Mouse (Mus musculus) CH12.LX (cell line): Measurements from ENCODE around the gene 2300009A05Rik. TPM values are rescaled to one million over a fixed set of nuclear protein-coding genes. Genes with fewer than 3 reads are reported as not detected.

ENCODE experiments used
- DNase-seq: peaks from one replicate; pipeline ENCODE4 v3.0.0-alpha.2; 2013; ENCODE audit errors: extremely low read depth
- H3K27ac ChIP-seq: 2 replicates; pipeline ENCODE4 v1.5.1; 2012; ENCODE audit warnings: low read depth, mild to moderate bottlenecking, control low read depth, moderate library complexity; ENCODE audit not compliant: insufficient read depth
- H3K27me3 ChIP-seq: replicated peaks from 2 replicates; pipeline ENCODE3; 2012; ENCODE audit warnings: inconsistent platforms
- H3K36me3 ChIP-seq, 2 experiments: replicated peaks in 1 of 2; 2 replicates each; pipeline versions ENCODE3 to v1.6.1; 2012; ENCODE audit warnings: inconsistent platforms in 1 of 2, low read length in 1 of 2, mild to moderate bottlenecking in 1 of 2, mixed read lengths in 1 of 2, moderate library complexity in 1 of 2; ENCODE audit not compliant: control insufficient read depth in 1 of 2, insufficient read depth in 1 of 2
- H3K4me1 ChIP-seq, 2 experiments: 2 replicates each; pipeline ENCODE4 v1.6.1; 2012; ENCODE audit warnings: inconsistent platforms in 1 of 2, moderate library complexity in 1 of 2; ENCODE audit not compliant: insufficient read depth in 2 of 2, control insufficient read depth in 1 of 2
- H3K4me2 ChIP-seq: 2 replicates; pipeline ENCODE4 v1.6.1; 2012; ENCODE audit warnings: low read depth, mild to moderate bottlenecking, control low read depth; ENCODE audit not compliant: poor library complexity, insufficient read depth, severe bottlenecking
- H3K4me3 ChIP-seq, 3 experiments: fragments of 150-350 bp in 1 of 3; sonication (generic) in 1 of 3; replicated peaks in 1 of 3; 2 replicates each; pipeline versions ENCODE3 to v1.5.1; 2011 to 2012; ENCODE audit warnings: low read depth in 2 of 3, low read length in 2 of 3, mild to moderate bottlenecking in 2 of 3, moderate library complexity in 2 of 3, control low read depth in 1 of 3, improper control_type of control experiment in 1 of 3, inconsistent platforms in 1 of 3, mixed read lengths in 1 of 3; ENCODE audit not compliant: poor library complexity in 1 of 3
- H3K79me2 ChIP-seq: replicated peaks from 2 replicates; pipeline ENCODE4 v1.6.1; 2012; ENCODE audit warnings: mild to moderate bottlenecking, moderate library complexity; ENCODE audit not compliant: control insufficient read depth, poor library complexity, insufficient read depth, severe bottlenecking; ENCODE audit errors: extremely low read depth
- H3K9ac ChIP-seq: 2 replicates; pipeline ENCODE4 v1.6.1; 2012; ENCODE audit warnings: low read depth, mild to moderate bottlenecking, control low read depth, moderate library complexity; ENCODE audit not compliant: insufficient read depth
- H3K9me3 ChIP-seq: replicated peaks from 2 replicates; pipeline ENCODE3; 2012; ENCODE audit warnings: low read length, inconsistent platforms, mixed read lengths
- BHLHE40 ChIP-seq: IDR thresholded peaks from 2 replicates; pipeline ENCODE4 v1.6.1; 2011; ENCODE audit warnings: mild to moderate bottlenecking, low read depth, low read length, improper control_type of control experiment
- CHD1 ChIP-seq: IDR thresholded peaks from 2 replicates; pipeline ENCODE4 v1.6.1; 2012; ENCODE audit warnings: low read depth, low read length, improper control_type of control experiment, inconsistent platforms
- CHD2 ChIP-seq: IDR thresholded peaks from 2 replicates; pipeline ENCODE4 v1.6.1; 2011; ENCODE audit warnings: low read length, improper control_type of control experiment
- E2F4 ChIP-seq: IDR thresholded peaks from 2 replicates; pipeline ENCODE4 v1.6.1; 2011; ENCODE audit warnings: low read depth, low read length, improper control_type of control experiment; ENCODE audit not compliant: insufficient replicate concordance
- ELF1 ChIP-seq: IDR thresholded peaks from 2 replicates; pipeline ENCODE4 v1.6.1; 2014; ENCODE audit warnings: low read depth, mild to moderate bottlenecking, inconsistent platforms, low read length, improper control_type of control experiment
- EP300 ChIP-seq: IDR thresholded peaks from 2 replicates; pipeline ENCODE4 v1.6.1; 2011; ENCODE audit warnings: low read length, improper control_type of control experiment
- GABPA ChIP-seq: IDR thresholded peaks from 2 replicates; pipeline ENCODE4 v1.6.1; 2012; ENCODE audit warnings: low read depth, low read length, improper control_type of control experiment, inconsistent platforms; ENCODE audit not compliant: insufficient replicate concordance
- HCFC1 ChIP-seq: IDR thresholded peaks from 2 replicates; pipeline ENCODE4 v1.6.1; 2012; ENCODE audit warnings: low read depth, mild to moderate bottlenecking, inconsistent platforms, low read length, improper control_type of control experiment
- IRF4 ChIP-seq: IDR thresholded peaks from 2 replicates; pipeline ENCODE4 v1.6.1; 2014; ENCODE audit warnings: low read depth, mild to moderate bottlenecking, inconsistent platforms, low read length, improper control_type of control experiment
- JUN ChIP-seq: IDR thresholded peaks from 2 replicates; pipeline ENCODE4 v1.6.1; 2011; ENCODE audit warnings: low read depth, mild to moderate bottlenecking, low read length, improper control_type of control experiment, moderate library complexity; ENCODE audit not compliant: insufficient read depth
- JUND ChIP-seq: conservative IDR thresholded peaks from 2 replicates; pipeline ENCODE4 v1.6.1; 2011; ENCODE audit warnings: low read depth, low read length, improper control_type of control experiment
- KAT2A ChIP-seq: IDR thresholded peaks from 2 replicates; pipeline ENCODE4 v1.6.1; 2012; ENCODE audit warnings: low read length, improper control_type of control experiment, inconsistent platforms; ENCODE audit not compliant: insufficient replicate concordance
- MAFK ChIP-seq: IDR thresholded peaks from 2 replicates; pipeline ENCODE4 v1.6.1; 2011; ENCODE audit warnings: low read length, improper control_type of control experiment; ENCODE audit not compliant: insufficient replicate concordance
- MAX ChIP-seq: IDR thresholded peaks from 2 replicates; pipeline ENCODE4 v1.6.1; 2011; ENCODE audit warnings: low read length, improper control_type of control experiment
- MAZ ChIP-seq: IDR thresholded peaks from 2 replicates; pipeline ENCODE4 v1.6.1; 2012; ENCODE audit warnings: low read depth, mild to moderate bottlenecking, inconsistent platforms, low read length, improper control_type of control experiment, moderate library complexity
- MEF2A ChIP-seq: IDR thresholded peaks from 2 replicates; pipeline ENCODE4 v1.6.1; 2014; ENCODE audit warnings: low read depth, mild to moderate bottlenecking, inconsistent platforms, low read length, improper control_type of control experiment, borderline replicate concordance
- MYC ChIP-seq: IDR thresholded peaks from 2 replicates; pipeline ENCODE4 v1.6.1; 2011; ENCODE audit warnings: low read depth, mild to moderate bottlenecking, improper control_type of control experiment, low read length
- NELFE ChIP-seq: IDR thresholded peaks from 2 replicates; pipeline ENCODE4 v1.6.1; 2011; ENCODE audit warnings: low read depth, low read length, improper control_type of control experiment
- NRF1 ChIP-seq: IDR thresholded peaks from 2 replicates; pipeline ENCODE4 v1.6.1; 2014; ENCODE audit warnings: low read depth, mild to moderate bottlenecking, inconsistent platforms, low read length, improper control_type of control experiment, moderate library complexity
- POLR2A ChIP-seq: IDR thresholded peaks from 2 replicates; pipeline ENCODE4 v1.6.1; 2011; ENCODE audit warnings: low read depth, mild to moderate bottlenecking, improper control_type of control experiment, low read length
- RAD21 ChIP-seq: IDR thresholded peaks from 2 replicates; pipeline ENCODE4 v1.6.1; 2011; ENCODE audit warnings: low read depth, mild to moderate bottlenecking, low read length, improper control_type of control experiment, moderate library complexity
- RCOR1 ChIP-seq: conservative IDR thresholded peaks from 2 replicates; pipeline ENCODE4 v1.6.1; 2012; ENCODE audit warnings: low read depth, mild to moderate bottlenecking, inconsistent platforms, low read length, improper control_type of control experiment
- SIN3A ChIP-seq: IDR thresholded peaks from 2 replicates; pipeline ENCODE4 v1.6.1; 2012; ENCODE audit warnings: low read length, improper control_type of control experiment, inconsistent platforms
- SMC3 ChIP-seq: IDR thresholded peaks from 2 replicates; pipeline ENCODE4 v1.6.1; 2011; ENCODE audit warnings: low read depth, low read length, improper control_type of control experiment
- TCF12 ChIP-seq: IDR thresholded peaks from 2 replicates; pipeline ENCODE4 v1.6.1; 2014; ENCODE audit warnings: low read depth, mild to moderate bottlenecking, inconsistent platforms, low read length, improper control_type of control experiment
- USF2 ChIP-seq: conservative IDR thresholded peaks from 2 replicates; pipeline ENCODE4 v1.6.1; 2011; ENCODE audit warnings: low read depth, low read length, improper control_type of control experiment
- ZMIZ1 ChIP-seq: IDR thresholded peaks from 2 replicates; pipeline ENCODE4 v1.6.1; 2012; ENCODE audit warnings: low read depth, mild to moderate bottlenecking, inconsistent platforms, low read length, improper control_type of control experiment
- ZNF384 ChIP-seq: IDR thresholded peaks from 2 replicates; pipeline ENCODE4 v1.6.1; 2012; ENCODE audit warnings: low read depth, low read length, improper control_type of control experiment, inconsistent platforms
- dilution Hi-C: fragments of 300-500 bp; cut with MboI; formaldehyde crosslinking; loops from 2 replicates; pipeline ENCODE4 v1.14.3; 2020; ENCODE audit warnings: low sequenced_read_pairs; ENCODE audit not compliant: extremely low pct_unique_long_range_greater_than_20kb, extremely low pct_ligation_motif_present
- in situ Hi-C: fragments of 300-500 bp; cut with MboI; formaldehyde crosslinking; loops from 3 replicates; pipeline ENCODE4 v1.14.3; 2019; ENCODE audit warnings: low sequenced_read_pairs, low pct_ligation_motif_present, low pct_unique_long_range_greater_than_20kb, mixed read lengths
- polyA plus RNA-seq: library from polyadenylated mRNA; unstranded; fragments of >175 nt; gene quantifications from 2 replicates; pipeline ENCODE4 v1.2.1, GENCODE M21; 2012; ENCODE audit warnings: low read depth; ENCODE audit not compliant: insufficient read length
- total RNA-seq, 2 experiments: library from RNA; depleted of rRNA; stranded (reverse); fragments of 300-350 nt in 1 of 2; fragments of >200 nt in 1 of 2; gene quantifications; 2 replicates each; pipeline ENCODE4 v1.2.3; 2012 to 2014

2300009A05Rik gene
- total and polyA plus RNA-seq, 3 experiments: 13.0 to 20.4 (median 13.8) TPM

DNA sequence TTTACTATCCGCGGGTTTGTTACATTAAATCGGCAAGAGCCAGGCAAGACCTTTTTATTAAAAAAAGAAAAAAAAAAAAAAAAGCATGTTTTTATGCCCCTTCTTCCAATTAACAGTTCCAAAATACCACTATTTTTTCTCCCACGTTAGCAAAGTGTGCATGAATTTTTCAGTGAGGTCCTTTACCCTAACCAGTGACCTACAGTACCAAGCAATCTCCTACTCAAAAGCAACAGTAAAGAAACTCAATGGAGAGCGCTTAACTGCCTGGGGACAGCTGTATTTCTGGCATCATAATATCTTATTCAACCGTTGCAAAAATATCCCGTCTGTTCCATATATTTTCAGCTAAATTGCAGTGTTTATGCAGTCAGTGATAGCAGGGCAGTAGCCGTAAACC lies 20.9 kb downstream of the 2300009A05Rik start:
- H3K79me2 ChIP-seq: no peaks in the 10 kb centered on the region; the same call in 1 of the 2 replicates
- in situ Hi-C loops: loop anchor here (25.0 kb wide), 1 partner anchor 566 kb away; the partner anchor contains the start of gene Fem1b
- peak overlapping the region; percentile 80 to 95 (median 85) for H3K4me3 ChIP-seq
- peaks cover 9 to 43% of the 10 kb centered on the region in 2 experiments; a peak in 3 of 4 replicates for H3K4me1 ChIP-seq
- dilution Hi-C loops: no loop called here
- peak overlapping the region; percentile 78; the same call in 1 of the 2 replicates for H3K4me2 ChIP-seq
- H3K9ac ChIP-seq: peak overlapping the region; percentile 96
- no peaks in the 10 kb centered on the region for H3K27me3 ChIP-seq
- TF ChIP-seq HCFC1: no peak
- no peak for TF ChIP-seq RAD21
- TF ChIP-seq IRF4: no peak
- TF ChIP-seq CHD2: no peak
- TF ChIP-seq SIN3A: 0 out of 2 replicates have a peak, but pooled peaks have one; percentile 0
- no peak for TF ChIP-seq SMC3
- peak; percentile 17; the same call in 1 of the 2 replicates for TF ChIP-seq MYC
- no peak for TF ChIP-seq POLR2A
- TF ChIP-seq ZNF384: 0 out of 2 replicates have a peak, but pooled peaks have one; percentile 6
- TF ChIP-seq, all 38 proteins: peak for 3
- H3K36me3 ChIP-seq: peaks cover 0 to 24% of the 10 kb centered on the region in 2 experiments
- H3K27ac ChIP-seq: no peak overlapping the region
- H3K9me3 ChIP-seq: no peaks in the 10 kb centered on the region
- DNase-seq: peak; percentile 11

DNA sequence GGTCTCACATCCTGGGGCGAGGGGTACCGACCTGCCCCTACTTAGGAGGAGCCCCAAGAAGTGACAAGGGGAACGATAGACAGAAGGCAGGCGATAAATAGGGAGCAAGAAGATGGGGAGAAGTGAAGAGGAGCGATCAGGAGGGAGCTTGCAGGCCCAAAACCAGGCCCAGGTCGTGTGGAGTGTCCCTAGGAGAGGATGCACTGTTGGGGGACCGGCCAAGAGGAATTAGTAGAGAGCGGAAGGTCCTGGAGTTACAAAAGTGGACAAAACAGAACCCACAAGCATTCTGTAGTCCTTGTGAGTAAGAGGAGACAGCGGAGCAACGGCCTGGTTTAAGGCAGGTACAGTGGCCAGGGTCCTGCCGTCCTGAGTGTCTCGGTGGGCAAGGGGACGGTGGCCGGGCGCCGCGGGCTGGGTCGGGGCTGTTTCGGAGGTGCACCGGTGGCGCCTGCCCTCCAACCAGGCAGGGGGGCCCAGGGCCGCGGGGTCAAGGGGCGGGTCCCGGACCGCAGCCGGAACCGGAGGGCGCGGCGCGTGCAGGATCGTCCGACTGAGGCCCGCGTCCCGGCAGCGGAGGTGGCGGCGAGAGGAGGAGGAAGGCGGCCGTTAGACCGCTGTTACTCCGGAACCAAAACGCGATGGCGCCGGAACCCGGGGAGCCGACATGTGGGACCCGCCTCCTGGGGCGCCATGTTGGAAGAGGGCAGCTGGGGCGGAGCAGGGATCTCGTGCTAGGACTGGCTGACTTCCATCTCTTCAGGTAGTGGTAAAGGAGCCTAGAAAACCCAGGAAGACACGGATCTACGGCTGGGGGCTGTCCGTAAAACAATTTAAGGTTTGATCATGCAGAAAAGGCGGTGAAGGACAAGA lies 21.5 kb downstream of the 2300009A05Rik start, which contains the start of gene Map2k5:
TSS of gene Map2k5 (minus strand) at position 633 of the 873 bp plus-strand sequence.
- dilution Hi-C loops: no loop called here
- peak; percentile 90 for DNase-seq
- H3K4me1 ChIP-seq: peaks cover 9 to 43% of the 10 kb centered on the region in 2 experiments; a peak in 3 of 4 replicates
- TF ChIP-seq JUN (no peak), E2F4 (no peak), CHD1 (no peak), BHLHE40 (peak; percentile 71), NELFE (peak; percentile 49; the same call in 1 of the 2 replicates), HCFC1 (peak; percentile 96), GABPA (peak; percentile 43; the same call in 1 of the 2 replicates), MAX (0 out of 2 replicates have a peak, but pooled peaks have one; percentile 43), TCF12 (peak; percentile 71), ELF1 (peak; percentile 79), USF2 (no peak), RCOR1 (no peak; the same call in 1 of the 2 replicates), KAT2A (peak; percentile 89; the same call in 1 of the 2 replicates), JUND (no peak), MAFK (no peak), MYC (peak; percentile 70; the same call in 1 of the 2 replicates), IRF4 (peak; percentile 48; the same call in 1 of the 2 replicates), EP300 (no peak), ZMIZ1 (peak; percentile 67; the same call in 1 of the 2 replicates), MEF2A (peak; percentile 36; the same call in 1 of the 2 replicates), POLR2A (peak; percentile 73), CHD2 (peak; percentile 63; the same call in 1 of the 2 replicates), SMC3 (no peak), MAZ (peak; percentile 79), NRF1 (peak; percentile 75)

More for the DNA sequence above, 21.5 kb downstream of the 2300009A05Rik start, which contains the start of gene Map2k5:
- Histone ChIP-seq H3K4me3 (peak within 1 kb of the TSS; percentile 80 to 95 (median 85)), H3K79me2 (no peaks in the 10 kb centered on the region; the same call in 1 of the 2 replicates), H3K9ac (peak within 1 kb of the TSS; percentile 96), H3K4me2 (peak within 1 kb of the TSS; percentile 78), H3K36me3 (peaks cover 0 to 27% of the 10 kb centered on the region in 2 experiments), H3K9me3 (no peaks in the 10 kb centered on the region), H3K27ac (peak within 1 kb of the TSS; percentile 71), H3K27me3 (no peaks in the 10 kb centered on the region)
- in situ Hi-C loops: loop anchor here (25.0 kb wide), 1 partner anchor 565 kb away; the partner anchor contains the start of gene Fem1b
